Mouse (Mus musculus): ENCODE measurements around the gene Crlf1. TPM values are rescaled to one million over a fixed set of nuclear protein-coding genes. Genes with fewer than 3 reads are reported as not detected.

The Crlf1 gene
- polyA plus RNA-seq, 1 experiment: 6.1 TPM

- Histone ChIP-seq H3K9ac (ENCODE audit: low read depth, poor library complexity, severe bottlenecking) (peak within 1 kb of the TSS; percentile 94), H3K4me3 (ENCODE audit: low read depth, low read length) (peak within 1 kb of the TSS; percentile 99), H3K27ac (ENCODE audit: insufficient read depth, low read length) (peak within 1 kb of the TSS; percentile 84), H3K36me3 (ENCODE audit: control insufficient read depth, insufficient read depth, low read length, poor library complexity, severe bottlenecking) (peaks cover 20% of the 10 kb centered on the region), H3K4me1 (ENCODE audit: control insufficient read depth, insufficient read depth, low read length) (peaks cover 3% of the 10 kb centered on the region), H3K27me3 (ENCODE audit: control insufficient read depth, insufficient read depth, low read length, poor library complexity, severe bottlenecking) (no peaks in the 10 kb centered on the region), H3K9me3 (replicated peaks; ENCODE audit: control insufficient read depth, insufficient read depth, low read length, poor library complexity, severe bottlenecking) (no peaks in the 10 kb centered on the region)
- TF ChIP-seq EP300 (IDR thresholded peaks at IDR 0.05; ENCODE audit: insufficient read depth, low read depth, low read length) (no peak), POLR2A (IDR thresholded peaks at IDR 0.05; ENCODE audit: insufficient read depth, low read length) (peak; percentile 77)
Measured at GRCm38 (mm10) chr8:70527512-70528181, 34.7 kb downstream of the Crlf1 start, which contains the start of the genes Fkbp8 and Kxd1. Gene Fkbp8 (plus strand): TSS chr8:70527724. Gene Kxd1 (minus strand): TSS chr8:70527956.

GRCm38 (mm10) chr8:70528182-70528797, 35.3 kb downstream of the Crlf1 start:
- H3K4me1 ChIP-seq (ENCODE audit: control insufficient read depth, insufficient read depth, low read length): peaks cover 3% of the 10 kb centered on the region
- TF ChIP-seq EP300 (IDR thresholded peaks at IDR 0.05; ENCODE audit: insufficient read depth, low read depth, low read length) (no peak), CTCF (IDR thresholded peaks at IDR 0.05; ENCODE audit: low read depth, low read length) (no peak), POLR2A (IDR thresholded peaks at IDR 0.05; ENCODE audit: insufficient read depth, low read length) (no peak)
- H3K9ac ChIP-seq (ENCODE audit: low read depth, poor library complexity, severe bottlenecking): peak overlapping the region; percentile 94
- peak overlapping the region; percentile 84 for H3K27ac ChIP-seq (ENCODE audit: insufficient read depth, low read length)
- H3K9me3 ChIP-seq (replicated peaks; ENCODE audit: control insufficient read depth, insufficient read depth, low read length, poor library complexity, severe bottlenecking): no peaks in the 10 kb centered on the region
- peaks cover 24% of the 10 kb centered on the region for H3K36me3 ChIP-seq (ENCODE audit: control insufficient read depth, insufficient read depth, low read length, poor library complexity, severe bottlenecking)
- no peaks in the 10 kb centered on the region for H3K27me3 ChIP-seq (ENCODE audit: control insufficient read depth, insufficient read depth, low read length, poor library complexity, severe bottlenecking)
- peak overlapping the region; percentile 99 for H3K4me3 ChIP-seq (ENCODE audit: low read depth, low read length)

GRCm38 (mm10) chr8:70529299-70529698, 36.3 kb downstream of the Crlf1 start:
- Histone ChIP-seq H3K27ac (ENCODE audit: insufficient read depth, low read length) (no peak overlapping the region), H3K4me1 (ENCODE audit: control insufficient read depth, insufficient read depth, low read length) (peaks cover 3% of the 10 kb centered on the region), H3K4me3 (ENCODE audit: low read depth, low read length) (no peak overlapping the region), H3K27me3 (ENCODE audit: control insufficient read depth, insufficient read depth, low read length, poor library complexity, severe bottlenecking) (no peaks in the 10 kb centered on the region), H3K36me3 (ENCODE audit: control insufficient read depth, insufficient read depth, low read length, poor library complexity, severe bottlenecking) (peaks cover 28% of the 10 kb centered on the region), H3K9ac (ENCODE audit: low read depth, poor library complexity, severe bottlenecking) (no peak overlapping the region), H3K9me3 (replicated peaks; ENCODE audit: control insufficient read depth, insufficient read depth, low read length, poor library complexity, severe bottlenecking) (no peaks in the 10 kb centered on the region)
- TF ChIP-seq EP300 (IDR thresholded peaks at IDR 0.05; ENCODE audit: insufficient read depth, low read depth, low read length) (no peak), POLR2A (IDR thresholded peaks at IDR 0.05; ENCODE audit: insufficient read depth, low read length) (no peak), CTCF (IDR thresholded peaks at IDR 0.05; ENCODE audit: low read depth, low read length) (no peak)

- Histone ChIP-seq H3K9ac (ENCODE audit: low read depth, poor library complexity, severe bottlenecking) (no peak overlapping the region), H3K4me1 (ENCODE audit: control insufficient read depth, insufficient read depth, low read length) (peaks cover 3% of the 10 kb centered on the region), H3K9me3 (replicated peaks; ENCODE audit: control insufficient read depth, insufficient read depth, low read length, poor library complexity, severe bottlenecking) (no peaks in the 10 kb centered on the region), H3K4me3 (ENCODE audit: low read depth, low read length) (no peak overlapping the region), H3K27me3 (ENCODE audit: control insufficient read depth, insufficient read depth, low read length, poor library complexity, severe bottlenecking) (no peaks in the 10 kb centered on the region), H3K36me3 (ENCODE audit: control insufficient read depth, insufficient read depth, low read length, poor library complexity, severe bottlenecking) (peaks cover 28% of the 10 kb centered on the region), H3K27ac (ENCODE audit: insufficient read depth, low read length) (no peak overlapping the region)
- no peak for TF ChIP-seq POLR2A (IDR thresholded peaks at IDR 0.05; ENCODE audit: insufficient read depth, low read length)
- TF ChIP-seq CTCF (IDR thresholded peaks at IDR 0.05; ENCODE audit: low read depth, low read length): no peak
- TF ChIP-seq EP300 (IDR thresholded peaks at IDR 0.05; ENCODE audit: insufficient read depth, low read depth, low read length): no peak
Measured at GRCm38 (mm10) chr8:70529741-70530161, 36.8 kb downstream of the Crlf1 start.

- no peaks in the 10 kb centered on the region for H3K9me3 ChIP-seq (replicated peaks; ENCODE audit: control insufficient read depth, insufficient read depth, low read length, poor library complexity, severe bottlenecking)
- no peaks in the 10 kb centered on the region for H3K27me3 ChIP-seq (ENCODE audit: control insufficient read depth, insufficient read depth, low read length, poor library complexity, severe bottlenecking)
- no peak overlapping the region for H3K27ac ChIP-seq (ENCODE audit: insufficient read depth, low read length)
- no peak overlapping the region for H3K9ac ChIP-seq (ENCODE audit: low read depth, poor library complexity, severe bottlenecking)
- peaks cover 28% of the 10 kb centered on the region for H3K36me3 ChIP-seq (ENCODE audit: control insufficient read depth, insufficient read depth, low read length, poor library complexity, severe bottlenecking)
- H3K4me1 ChIP-seq (ENCODE audit: control insufficient read depth, insufficient read depth, low read length): peaks cover 3% of the 10 kb centered on the region
- TF ChIP-seq CTCF (IDR thresholded peaks at IDR 0.05; ENCODE audit: low read depth, low read length) (peak; percentile 43), POLR2A (IDR thresholded peaks at IDR 0.05; ENCODE audit: insufficient read depth, low read length) (no peak), EP300 (IDR thresholded peaks at IDR 0.05; ENCODE audit: insufficient read depth, low read depth, low read length) (no peak)
- H3K4me3 ChIP-seq (ENCODE audit: low read depth, low read length): no peak overlapping the region
Measured at GRCm38 (mm10) chr8:70530314-70530713, 37.4 kb downstream of the Crlf1 start.

GRCm38 (mm10) chr8:70534281-70534680, 41.3 kb downstream of the Crlf1 start:
- no peaks in the 10 kb centered on the region for H3K4me1 ChIP-seq (ENCODE audit: control insufficient read depth, insufficient read depth, low read length)
- H3K4me3 ChIP-seq (ENCODE audit: low read depth, low read length): no peak overlapping the region
- no peaks in the 10 kb centered on the region for H3K9me3 ChIP-seq (replicated peaks; ENCODE audit: control insufficient read depth, insufficient read depth, low read length, poor library complexity, severe bottlenecking)
- no peak overlapping the region for H3K9ac ChIP-seq (ENCODE audit: low read depth, poor library complexity, severe bottlenecking)
- no peak overlapping the region for H3K27ac ChIP-seq (ENCODE audit: insufficient read depth, low read length)
- H3K36me3 ChIP-seq (ENCODE audit: control insufficient read depth, insufficient read depth, low read length, poor library complexity, severe bottlenecking): peaks cover 28% of the 10 kb centered on the region
- no peaks in the 10 kb centered on the region for H3K27me3 ChIP-seq (ENCODE audit: control insufficient read depth, insufficient read depth, low read length, poor library complexity, severe bottlenecking)
- TF ChIP-seq EP300 (IDR thresholded peaks at IDR 0.05; ENCODE audit: insufficient read depth, low read depth, low read length) (no peak), POLR2A (IDR thresholded peaks at IDR 0.05; ENCODE audit: insufficient read depth, low read length) (no peak), CTCF (IDR thresholded peaks at IDR 0.05; ENCODE audit: low read depth, low read length) (no peak)

All from ES-Bruce4 (cell line).